10 mouse cellular contexts compared by ENCODE assay signal in the genomic region with DNA sequence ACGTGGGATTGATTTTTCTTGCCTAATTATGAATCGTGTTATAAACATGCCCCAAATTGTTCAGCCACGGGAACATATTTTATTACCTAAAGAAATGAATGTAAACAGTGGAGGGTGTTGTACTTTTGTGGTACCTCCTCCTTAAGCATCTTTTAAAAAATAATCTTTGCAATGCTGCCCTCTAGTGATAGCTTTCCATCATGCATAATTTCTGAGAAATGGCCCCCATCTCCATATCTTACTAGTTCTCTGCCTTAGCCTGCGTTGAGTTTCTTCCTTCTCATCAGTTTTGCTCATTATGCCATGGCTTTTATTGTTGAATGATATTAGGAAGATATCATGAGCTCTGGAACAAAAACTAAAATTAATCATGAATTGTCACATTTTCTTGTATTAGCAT. TPM values are rescaled to one million over a fixed set of nuclear protein-coding genes. Genes with fewer than 3 reads are reported as not detected.
DNase-seq lines count a peak whose midpoint lies in the region; ATAC-seq and TF ChIP-seq lines count a peak whose summit lies in the region.
"Had no signal": no experiment of that assay in that cellular context is flagged by ENCODE, and none has a peak within 500 bp of the region (broad histone marks: within the 10 kb centered on the region; RNA-seq: fewer than 3 reads in every experiment).

No protein-coding gene starts in this region.

- no peak for ATAC-seq in heart, postnatal 0 days (ENCODE audit: insufficient read depth, low read depth)
- ATAC-seq in heart, embryonic 12.5 days (ENCODE audit: insufficient number of reproducible peaks, low FRiP score) = no peak
- peak; percentile 37; the same call in 1 of the 2 replicates for ATAC-seq in hindbrain, embryonic 16.5 days

- TF ChIP-seq CTCF in heart, postnatal 0 days (IDR thresholded peaks at IDR 0.05; ENCODE audit: low read depth) = peak; percentile 61

- no peak overlapping the region for H3K4me2 ChIP-seq in heart, postnatal 0 days (ENCODE audit: low read depth, low read length)
- H3K4me2 ChIP-seq in heart, embryonic 12.5 days = no peak overlapping the region
- no peak overlapping the region for H3K4me2 ChIP-seq in hindbrain, embryonic 16.5 days (ENCODE audit: low read length)

- no peak for TF ChIP-seq EP300 in heart, postnatal 0 days (IDR thresholded peaks at IDR 0.05; ENCODE audit: low read depth)

- H3K4me3 ChIP-seq in heart, postnatal 0 days (ENCODE audit: low read depth, low read length) = no peak overlapping the region
- no peak overlapping the region for H3K4me3 ChIP-seq in heart, embryonic 12.5 days
- no peak overlapping the region for H3K4me3 ChIP-seq in hindbrain, embryonic 16.5 days (ENCODE audit: low read length)

- H3K9ac ChIP-seq in heart, postnatal 0 days (replicated peaks; ENCODE audit: low read depth, low read length) = no peak overlapping the region
- no peak overlapping the region for H3K9ac ChIP-seq in heart, embryonic 12.5 days
- H3K9ac ChIP-seq in hindbrain, embryonic 16.5 days (ENCODE audit: low read depth, low read length) = no peak overlapping the region

- peak; percentile 53 for DNase-seq in heart, postnatal 0 days (ENCODE audit: low spot score)
- DNase-seq in ES-CJ7 (ENCODE audit: low read depth, low spot score) = peak; percentile 46
- DNase-seq in cerebellum, adult 8-10 months = peak; percentile 21
- peak; percentile 51 for DNase-seq in lung, postnatal 36 days
- DNase-seq in T-cell, adult 2 months (ENCODE audit: low spot score) = no peak
- no peak for DNase-seq in thymus, postnatal 4 days

- H3K9me3 ChIP-seq in heart, postnatal 0 days (replicated peaks; ENCODE audit: control insufficient read depth, low read length) = no peaks in the 10 kb centered on the region
- H3K9me3 ChIP-seq in heart, embryonic 12.5 days (replicated peaks) = no peaks in the 10 kb centered on the region
- H3K9me3 ChIP-seq in hindbrain, embryonic 16.5 days (ENCODE audit: control insufficient read depth, low read length) = no peaks in the 10 kb centered on the region

- no peak overlapping the region for H3K27ac ChIP-seq in heart, postnatal 0 days (ENCODE audit: low read depth)
- no peak overlapping the region for H3K27ac ChIP-seq in heart, embryonic 12.5 days (ENCODE audit: poor library complexity, severe bottlenecking)
- H3K27ac ChIP-seq in hindbrain, embryonic 16.5 days (ENCODE audit: low read depth, low read length) = no peak overlapping the region

- WGBS in heart, postnatal 0 days = 15% methylated on average over 4 of the region's 4 CpGs
- 16% methylated on average over 4 of the region's 4 CpGs for WGBS in heart, embryonic 12.5 days
- WGBS in hindbrain, embryonic 16.5 days = 20% methylated on average over 4 of the region's 4 CpGs

- no peaks in the 10 kb centered on the region for H3K4me1 ChIP-seq in heart, postnatal 0 days (ENCODE audit: control insufficient read depth, insufficient read depth)
- H3K4me1 ChIP-seq in heart, embryonic 12.5 days (replicated peaks) = no peaks in the 10 kb centered on the region
- H3K4me1 ChIP-seq in hindbrain, embryonic 16.5 days (ENCODE audit: control insufficient read depth, insufficient read depth, low read depth, low read length) = no peaks in the 10 kb centered on the region

- H3K36me3 ChIP-seq in heart, postnatal 0 days (replicated peaks; ENCODE audit: control insufficient read depth, insufficient read depth, low read length) = no peaks in the 10 kb centered on the region
- no peaks in the 10 kb centered on the region for H3K36me3 ChIP-seq in heart, embryonic 12.5 days
- no peaks in the 10 kb centered on the region for H3K36me3 ChIP-seq in hindbrain, embryonic 16.5 days (ENCODE audit: control insufficient read depth, insufficient read depth, low read length)

- no peaks in the 10 kb centered on the region for H3K27me3 ChIP-seq in heart, postnatal 0 days (ENCODE audit: control insufficient read depth, insufficient read depth, low read length)
- no peaks in the 10 kb centered on the region for H3K27me3 ChIP-seq in heart, embryonic 12.5 days (replicated peaks)
- no peaks in the 10 kb centered on the region for H3K27me3 ChIP-seq in hindbrain, embryonic 16.5 days (replicated peaks; ENCODE audit: control insufficient read depth, insufficient read depth, low read length)

RNA-seq across cellular contexts. Expression of a gene that starts 32.2 kb away (rescaled TPM):
- 5.5 and 11.8 TPM in 2 replicates for total RNA-seq in heart, postnatal 0 days (2014; rRNA removed; ENCODE audit: low replicate concordance)
- polyA plus RNA-seq in heart, postnatal 0 days (2015; fragmentation: Nextera tagmentation; extraction: Ambion mirVana) = 17.4 and 18.4 TPM in 2 replicates
- polyA plus RNA-seq in heart, embryonic 12.5 days (2016; fragmentation: Nextera tagmentation; extraction: Ambion mirVana) = 22.7 and 24.9 TPM in 2 replicates
- polyA plus RNA-seq in hindbrain, embryonic 16.5 days (2015; fragmentation: Nextera tagmentation; extraction: Ambion mirVana) = 79.2 and 85.4 TPM in 2 replicates

RNA-seq across cellular contexts. Expression of a gene that starts 37.8 kb away (rescaled TPM):
- total RNA-seq in heart, postnatal 0 days (2014; rRNA removed; ENCODE audit: low replicate concordance) = not detected in 2 replicates
- not detected in 2 replicates for polyA plus RNA-seq in heart, postnatal 0 days (2015; fragmentation: Nextera tagmentation; extraction: Ambion mirVana)
- polyA plus RNA-seq in heart, embryonic 12.5 days (2016; fragmentation: Nextera tagmentation; extraction: Ambion mirVana) = not detected in 2 replicates
- not detected in 2 replicates for polyA plus RNA-seq in hindbrain, embryonic 16.5 days (2015; fragmentation: Nextera tagmentation; extraction: Ambion mirVana)
- total RNA-seq: left cerebral cortex, postnatal 10 days had no signal
- polyA plus RNA-seq: stomach, embryonic 14.5 days had no signal

Comparison
In these comparisons a context has a peak if more than half of its experiments do, and no peak if none do; other contexts are left out.
1. DNase-seq: peak in heart, postnatal 0 days (single experiment), ES-CJ7 (single experiment), cerebellum, adult 8-10 months (single experiment) and lung, postnatal 36 days (single experiment); none in T-cell, adult 2 months (single experiment) and thymus, postnatal 4 days (single experiment).